Mouse (Mus musculus) MEL (cell line): Measurements from ENCODE around the gene Gm16181. TPM values are rescaled to one million over a fixed set of nuclear protein-coding genes. Genes with fewer than 3 reads are reported as not detected.

Experiments used
- DNase-seq: peaks from one replicate; pipeline ENCODE4 v3.0.0; 2011; ENCODE audit warnings: low read depth, low spot score
- H3K27ac ChIP-seq: 2 replicates; pipeline ENCODE4 v1.5.1; 2012; ENCODE audit warnings: low read depth, mild to moderate bottlenecking, control low read depth, low read length, moderate library complexity; ENCODE audit not compliant: control insufficient read depth
- H3K27me3 ChIP-seq, 2 experiments: fragments of 150-350 bp in 1 of 2; sonication (generic) in 1 of 2; 2 replicates each; pipeline ENCODE4 v1.6.1; 2012; ENCODE audit warnings: low read length in 2 of 2, mild to moderate bottlenecking in 2 of 2, improper control_type of control experiment in 1 of 2, moderate library complexity in 1 of 2; ENCODE audit not compliant: insufficient read depth in 2 of 2, control insufficient read depth in 1 of 2
- H3K36me3 ChIP-seq, 2 experiments: 2 replicates each; pipeline ENCODE4 v1.6.1; 2012 to 2014; ENCODE audit warnings: low read length in 2 of 2, improper control_type of control experiment in 1 of 2, inconsistent platforms in 1 of 2, mild to moderate bottlenecking in 1 of 2; ENCODE audit not compliant: insufficient read depth in 2 of 2, control insufficient read depth in 1 of 2
- H3K4me1 ChIP-seq, 2 experiments: fragments of 150-350 bp in 1 of 2; sonication (generic) in 1 of 2; 2 replicates each; pipeline ENCODE4 v1.6.1; 2012; ENCODE audit warnings: low read length in 2 of 2, improper control_type of control experiment in 1 of 2, mild to moderate bottlenecking in 1 of 2; ENCODE audit not compliant: insufficient read depth in 2 of 2, control insufficient read depth in 1 of 2
- H3K4me3 ChIP-seq, 2 experiments: fragments of 150-350 bp in 1 of 2; sonication (generic) in 1 of 2; 2 replicates each; pipeline ENCODE4 v1.5.1; 2012; ENCODE audit warnings: low read depth in 2 of 2, low read length in 2 of 2, mild to moderate bottlenecking in 2 of 2, moderate library complexity in 2 of 2, control low read depth in 1 of 2, improper control_type of control experiment in 1 of 2; ENCODE audit not compliant: control insufficient read depth in 1 of 2, insufficient read depth in 1 of 2
- H3K79me2 ChIP-seq: 2 replicates; pipeline ENCODE4 v1.6.1; 2012; ENCODE audit warnings: mild to moderate bottlenecking, low read length, moderate library complexity; ENCODE audit not compliant: control insufficient read depth, poor library complexity, insufficient read depth
- H3K9ac ChIP-seq: 2 replicates; pipeline ENCODE4 v1.6.1; 2012; ENCODE audit warnings: low read depth, mild to moderate bottlenecking, control low read depth, low read length, moderate library complexity; ENCODE audit not compliant: control insufficient read depth, poor library complexity, severe bottlenecking
- H3K9me3 ChIP-seq: fragments of 150-350 bp; sonication (generic); replicated peaks from 2 replicates; pipeline ENCODE4 v1.6.1; 2012; ENCODE audit warnings: mild to moderate bottlenecking, low read length, improper control_type of control experiment, moderate library complexity; ENCODE audit not compliant: insufficient read depth
- CHD1 ChIP-seq: IDR thresholded peaks from 2 replicates; pipeline ENCODE4 v1.6.1; 2012; ENCODE audit warnings: low read depth, mild to moderate bottlenecking, inconsistent platforms, low read length, improper control_type of control experiment
- CHD2 ChIP-seq: IDR thresholded peaks from 2 replicates; pipeline ENCODE4 v1.6.1; 2011; ENCODE audit warnings: low read length, improper control_type of control experiment
- E2F4 ChIP-seq: IDR thresholded peaks from 2 replicates; pipeline ENCODE4 v1.6.1; 2011; ENCODE audit warnings: low read depth, low read length, improper control_type of control experiment, borderline replicate concordance
- ELF1 ChIP-seq: IDR thresholded peaks from 2 replicates; pipeline ENCODE4 v1.6.1; 2014; ENCODE audit warnings: low read depth, mild to moderate bottlenecking, inconsistent platforms, low read length, improper control_type of control experiment, moderate library complexity
- GATA1 ChIP-seq: IDR thresholded peaks from 2 replicates; pipeline ENCODE4 v1.6.1; 2011; ENCODE audit warnings: low read depth, low read length, improper control_type of control experiment
- MAFK ChIP-seq: IDR thresholded peaks from 2 replicates; pipeline ENCODE4 v1.6.1; 2011; ENCODE audit warnings: low read depth, mild to moderate bottlenecking, low read length, improper control_type of control experiment, borderline replicate concordance
- MAZ ChIP-seq: IDR thresholded peaks from 2 replicates; pipeline ENCODE4 v1.6.1; 2012; ENCODE audit warnings: low read depth, mild to moderate bottlenecking, inconsistent platforms, low read length, improper control_type of control experiment
- MXI1 ChIP-seq: IDR thresholded peaks from 2 replicates; pipeline ENCODE4 v1.6.1; 2011; ENCODE audit warnings: mild to moderate bottlenecking, low read depth, low read length, improper control_type of control experiment
- MYB ChIP-seq: IDR thresholded peaks from 2 replicates; pipeline ENCODE4 v1.6.1; 2011; ENCODE audit warnings: mild to moderate bottlenecking, low read depth, low read length, improper control_type of control experiment
- POLR2AphosphoS2 ChIP-seq: IDR thresholded peaks from 2 replicates; pipeline ENCODE4 v1.6.1; 2011; ENCODE audit warnings: low read length, improper control_type of control experiment
- RAD21 ChIP-seq: IDR thresholded peaks from 2 replicates; pipeline ENCODE4 v1.6.1; 2011; ENCODE audit warnings: mild to moderate bottlenecking, low read depth, low read length, improper control_type of control experiment
- SIN3A ChIP-seq: IDR thresholded peaks from 2 replicates; pipeline ENCODE4 v1.6.1; 2012; ENCODE audit warnings: low read length, improper control_type of control experiment, inconsistent platforms
- SMC3 ChIP-seq: IDR thresholded peaks from 2 replicates; pipeline ENCODE4 v1.6.1; 2011; ENCODE audit warnings: low read depth, low read length, improper control_type of control experiment
- TAL1 ChIP-seq: IDR thresholded peaks from 2 replicates; pipeline ENCODE4 v1.6.1; 2012; ENCODE audit warnings: mild to moderate bottlenecking, inconsistent platforms, low read length, moderate library complexity, mixed read lengths
- UBTF ChIP-seq: IDR thresholded peaks from 2 replicates; pipeline ENCODE4 v1.6.1; 2012; ENCODE audit warnings: low read depth, mild to moderate bottlenecking, inconsistent platforms, low read length, improper control_type of control experiment, moderate library complexity, borderline replicate concordance; ENCODE audit not compliant: insufficient read depth
- USF1 ChIP-seq: IDR thresholded peaks from 2 replicates; pipeline ENCODE4 v1.6.1; 2014; ENCODE audit warnings: low read depth, mild to moderate bottlenecking, inconsistent platforms, low read length, improper control_type of control experiment, moderate library complexity
- USF2 ChIP-seq, 2 experiments: IDR thresholded peaks; 2 replicates each; pipeline ENCODE4 v1.6.1; 2011 to 2012; ENCODE audit warnings: improper control_type of control experiment in 2 of 2, low read length in 2 of 2, borderline replicate concordance in 1 of 2, inconsistent platforms in 1 of 2, low read depth in 1 of 2, mild to moderate bottlenecking in 1 of 2; ENCODE audit not compliant: insufficient read depth in 1 of 2
- polyA plus RNA-seq, 2 experiments: library from polyadenylated mRNA; stranded (reverse) in 1 of 2; unstranded in 1 of 2; fragments of >175 nt in 1 of 2; fragments of >200 nt in 1 of 2; gene quantifications; 2 replicates each; pipeline versions ENCODE4 v1.2.1 to v1.2.4; 2012; ENCODE audit warnings: low replicate concordance in 2 of 2, low read depth in 1 of 2; ENCODE audit not compliant: insufficient read length in 2 of 2, insufficient read depth in 1 of 2, missing spikeins in 1 of 2
- total RNA-seq: library from RNA; depleted of rRNA; stranded (reverse); fragments of 300-350 nt; gene quantifications from 2 replicates; pipeline ENCODE4 v1.2.3, GENCODE M21; 2012

The Gm16181 gene
- total and polyA plus RNA-seq, 3 experiments = 0.58 TPM; not detected in 2

- no peaks in the 10 kb centered on the region for H3K27me3 ChIP-seq
- DNase-seq = no peak
- H3K4me1 ChIP-seq = peaks cover 5 to 18% of the 10 kb centered on the region in 2 experiments; a peak in 3 of 4 replicates
These were observed 16.4 kb downstream of the Gm16181 start for GRCm38 (mm10) chr17:35236996-35237395.

DNA sequence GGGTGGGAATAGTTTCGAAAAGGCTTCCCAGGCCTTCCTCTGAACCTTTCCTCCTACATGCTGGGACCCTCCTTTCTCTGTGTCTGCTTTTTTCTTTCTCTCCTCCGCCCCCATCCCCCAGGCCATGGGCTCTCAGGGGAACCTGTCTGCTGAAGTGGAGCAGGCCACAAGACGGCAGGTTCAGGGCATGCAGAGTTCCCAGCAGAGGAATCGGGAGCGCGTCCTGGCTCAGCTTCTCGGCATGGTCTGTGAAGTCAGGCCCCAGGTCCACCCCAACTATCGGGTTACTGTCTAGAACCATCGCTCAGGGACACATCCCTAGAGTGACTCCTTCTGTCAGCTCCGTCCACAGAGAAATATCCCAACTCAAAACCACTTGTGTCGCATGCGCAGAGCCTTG is 16.9 kb downstream of the Gm16181 start:
- Histone ChIP-seq H3K4me3 (no peak overlapping the region), H3K4me1 (peaks cover 5 to 18% of the 10 kb centered on the region in 2 experiments; a peak in 3 of 4 replicates), H3K27me3 (no peaks in the 10 kb centered on the region), H3K27ac (no peak overlapping the region), H3K9me3 (no peaks in the 10 kb centered on the region), H3K9ac (no peak overlapping the region), H3K36me3 (peaks cover 0 to 14% of the 10 kb centered on the region in 2 experiments; a peak in 2 of 4 replicates), H3K79me2 (peaks cover 24% of the 10 kb centered on the region)
- DNase-seq = no peak
- TF ChIP-seq CHD1 (no peak), MYB (no peak), MAZ (no peak), USF2 (IDR thresholded peaks at IDR 0.05; ENCODE audit: borderline replicate concordance in 1 of 2, insufficient read depth in 1 of 2, low read depth in 1 of 2, low read length in 2 of 2) (no peak), E2F4 (no peak), UBTF (no peak), GATA1 (no peak), TAL1 (no peak), POLR2AphosphoS2 (no peak), SMC3 (no peak)

More at GRCm38 (mm10) chr17:35236996-35237395, 16.4 kb downstream of the Gm16181 start:
- Histone ChIP-seq H3K36me3 (peaks cover 0 to 14% of the 10 kb centered on the region in 2 experiments; a peak in 2 of 4 replicates), H3K27ac (no peak overlapping the region), H3K4me3 (no peak overlapping the region), H3K9me3 (no peaks in the 10 kb centered on the region), H3K79me2 (peaks cover 22% of the 10 kb centered on the region), H3K9ac (no peak overlapping the region)
- TF ChIP-seq MAFK (no peak), MAZ (no peak), MXI1 (no peak), SIN3A (no peak), USF1 (no peak)

DNA sequence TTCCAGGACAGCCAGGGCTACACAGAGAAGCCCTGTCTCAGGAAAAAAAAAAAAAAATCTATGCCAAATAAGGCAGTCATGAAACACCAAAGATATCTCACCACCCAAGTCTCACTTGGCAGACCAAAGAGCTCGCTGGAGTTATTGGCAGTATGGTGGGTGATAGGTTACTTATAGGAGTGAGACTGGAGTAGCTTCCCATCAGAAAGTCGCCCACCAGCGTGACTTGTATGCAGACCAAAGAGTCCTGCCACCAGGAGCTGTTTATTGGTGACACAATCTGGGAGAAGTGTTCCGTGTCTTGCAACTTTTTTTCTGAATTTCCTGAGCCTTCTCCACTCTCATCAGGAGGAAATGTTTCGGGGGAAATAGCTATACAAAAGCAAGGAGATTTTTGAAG is 19.1 kb downstream of the Gm16181 start:
- peaks cover 5 to 24% of the 10 kb centered on the region in 2 experiments; a peak in 3 of 4 replicates for H3K4me1 ChIP-seq
- H3K9ac ChIP-seq = no peak overlapping the region
- peaks cover 7 to 22% of the 10 kb centered on the region in 2 experiments; a peak in 3 of 4 replicates for H3K36me3 ChIP-seq
- no peak overlapping the region for H3K4me3 ChIP-seq
- no peaks in the 10 kb centered on the region for H3K9me3 ChIP-seq
- H3K79me2 ChIP-seq = peaks cover 37% of the 10 kb centered on the region
- no peak for DNase-seq
- H3K27ac ChIP-seq = no peak overlapping the region
- no peak for TF ChIP-seq ELF1
- TF ChIP-seq UBTF = no peak
- no peak for TF ChIP-seq CHD2
- TF ChIP-seq RAD21 = no peak
- H3K27me3 ChIP-seq = no peaks in the 10 kb centered on the region
